ENCODE assay signal across 24 mouse cellular contexts in the genomic region with DNA sequence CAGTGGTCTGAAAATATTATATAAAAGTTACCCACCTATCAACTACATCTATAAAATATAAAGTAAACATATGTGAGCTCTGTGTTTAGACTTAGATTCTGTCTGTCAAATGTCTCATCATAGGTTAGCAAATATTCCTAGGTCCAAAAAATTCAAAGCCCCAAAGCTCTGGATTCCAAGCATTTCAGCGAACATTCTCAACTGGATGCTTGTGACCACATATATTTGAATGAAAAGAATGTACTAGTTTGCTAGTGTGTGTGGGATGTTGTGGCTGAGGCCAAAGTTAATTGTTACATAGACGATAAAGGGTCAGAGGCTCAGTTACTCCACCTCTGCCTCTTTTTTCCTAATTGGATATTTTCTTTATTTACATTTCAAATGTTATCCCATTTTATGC.
DNase-seq lines count a peak whose midpoint lies in the region; ATAC-seq and TF ChIP-seq lines count a peak whose summit lies in the region.
"Had no signal": no experiment of that assay in that cellular context is flagged by ENCODE, and none has a peak within 500 bp of the region (broad histone marks: within the 10 kb centered on the region; RNA-seq: fewer than 3 reads in every experiment).

No protein-coding gene starts in this region.

- no peaks in the 10 kb centered on the region for H3K9me3 ChIP-seq in lung, postnatal 0 days (ENCODE audit: low read length)
- H3K9me3 ChIP-seq: G1E had no signal

- CTCF ChIA-PET in Patski (lab: Charles Lee) = no interaction called here

- DNase-seq in 3T3-L1 (ENCODE audit: low read depth, low spot score) (peak; percentile 17), Patski (ENCODE audit: low read depth, low spot score) (peak; percentile 33)
- peak; percentile 87 for DNase-seq in Muller cell, postnatal 12 days (ENCODE audit: inconsistent ontology term)
- DNase-seq in retina, postnatal 1 day = no peak
- DNase-seq in lung, postnatal 0 days (ENCODE audit: low spot score) = no peak
- DNase-seq in right cerebral cortex, postnatal 25 days = no peak
- no peak for DNase-seq in thymus, postnatal 36 days
- DNase-seq: adrenal gland, adult 2 months; adrenal gland, adult 8-10 months; adrenal gland, postnatal 10 days; adrenal gland, postnatal 14 days; adrenal gland, postnatal 25 days; adrenal gland, postnatal 36 days; B cell, adult 2 months; cerebellum, adult 11 months; cerebellum, adult 11-12 months; cerebellum, adult 18-20 months; cerebellum, adult 2 months; cerebellum, adult 8-10 months had no signal

- H3K4me1 ChIP-seq in embryonic fibroblast, embryonic 13.5 days (ENCODE audit: control insufficient read depth, insufficient read depth, low read length) = peaks cover 4% of the 10 kb centered on the region
- no peaks in the 10 kb centered on the region for H3K4me1 ChIP-seq in lung, postnatal 0 days (ENCODE audit: insufficient read depth, low read depth, low read length)

- H3K9ac ChIP-seq in lung, postnatal 0 days (replicated peaks; ENCODE audit: low read depth) = no peak overlapping the region

- 89% methylated on average over 2 of the region's 2 CpGs for WGBS in lung, postnatal 0 days

- TF ChIP-seq CTCF in Patski (IDR thresholded peaks at IDR 0.05) = no peak
- TF ChIP-seq CTCF in embryonic fibroblast, embryonic 13.5 days (IDR thresholded peaks at IDR 0.05; ENCODE audit: borderline replicate concordance, insufficient read depth, low read length) = no peak
- no peak for TF ChIP-seq CTCF in lung, postnatal 0 days (IDR thresholded peaks at IDR 0.05)

- TF ChIP-seq POLR2A in embryonic fibroblast, embryonic 13.5 days (IDR thresholded peaks at IDR 0.05; ENCODE audit: low read depth, low read length) = no peak; the same call in 1 of the 2 replicates

- POLR2A ChIA-PET in Patski (lab: Charles Lee) = no interaction called here

- no peaks in the 10 kb centered on the region for H3K27me3 ChIP-seq in Patski
- H3K27me3 ChIP-seq in lung, postnatal 0 days (replicated peaks; ENCODE audit: insufficient read depth, low read length) = no peaks in the 10 kb centered on the region
- H3K27me3 ChIP-seq: CH12.LX had no signal

- H3K27ac ChIP-seq in embryonic fibroblast, embryonic 13.5 days (ENCODE audit: insufficient read depth, low read length) = peak overlapping the region; percentile 73; the same call in 1 of the 2 replicates
- no peak overlapping the region for H3K27ac ChIP-seq in lung, postnatal 0 days (ENCODE audit: low read length)

- peak; percentile 89 for ATAC-seq in Patski
- no peak for ATAC-seq in lung, postnatal 0 days
- ATAC-seq: activated CD4-positive, CD25-positive, alpha-beta regulatory T cell, adult 4 months; CD4-positive, CD25-positive, alpha-beta regulatory T cell, adult 4 months had no signal

- no peaks in the 10 kb centered on the region for H3K36me3 ChIP-seq in lung, postnatal 0 days (ENCODE audit: insufficient read depth, low read length)
- H3K36me3 ChIP-seq: G1E had no signal

- H3K4me2 ChIP-seq in lung, postnatal 0 days (replicated peaks; ENCODE audit: low read depth, low read length) = no peak overlapping the region

- in situ Hi-C loops in Patski (cut with MboI; ENCODE audit: low pct_unique_long_range_greater_than_20kb) = no loop called here

- no peak for TF ChIP-seq EP300 in lung, postnatal 0 days (IDR thresholded peaks at IDR 0.05)

- H3K4me3 ChIP-seq in embryonic fibroblast, embryonic 13.5 days (ENCODE audit: insufficient read depth, low read length) = no peak overlapping the region
- H3K4me3 ChIP-seq in lung, postnatal 0 days (ENCODE audit: low read depth, low read length) = no peak overlapping the region

Comparison
In these comparisons a context has a peak if more than half of its experiments do, and no peak if none do; other contexts are left out.
1. DNase-seq: peak in 3T3-L1 (single experiment), Muller cell, postnatal 12 days (single experiment) and Patski (single experiment); none in retina, postnatal 1 day (single experiment), lung, postnatal 0 days (single experiment), right cerebral cortex, postnatal 25 days (single experiment) and thymus, postnatal 36 days (0 of 2).